Mouse (Mus musculus) erythroid progenitor cell, adult 5-6 weeks (primary cell): ENCODE data around the gene Rragc. TPM values are rescaled to one million over a fixed set of nuclear protein-coding genes. Genes with fewer than 3 reads are reported as not detected.

ENCODE experiments used
- ATAC-seq: replicated peaks from 2 replicates; pipeline ENCODE4 v1.8.0; 2016; ENCODE audit warnings: moderate number of reproducible peaks, mild to moderate bottlenecking, moderate TSS enrichment, inconsistent platforms; ENCODE audit not compliant: poor library complexity, low FRiP score, severe bottlenecking
- total RNA-seq, 2 experiments: library from RNA; stranded (forward) in 1 of 2; stranded (reverse) in 1 of 2; fragments of 150-400 nt in 1 of 2; fragments of 186-747, 209-891 nt in 1 of 2; gene quantifications; 2 replicates each; pipeline versions ENCODE4 v1.2.3 to v1.2.4; 2015 to 2017; ENCODE audit warnings: low replicate concordance in 2 of 2

Rragc gene
- total RNA-seq, 2 experiments from 2014 or later = 7.5 to 43.4 TPM

- ATAC-seq = no peak
These were observed 31.7 kb downstream of the Rragc start for GRCm38 (mm10) chr4:123948901-123949300.

DNA sequence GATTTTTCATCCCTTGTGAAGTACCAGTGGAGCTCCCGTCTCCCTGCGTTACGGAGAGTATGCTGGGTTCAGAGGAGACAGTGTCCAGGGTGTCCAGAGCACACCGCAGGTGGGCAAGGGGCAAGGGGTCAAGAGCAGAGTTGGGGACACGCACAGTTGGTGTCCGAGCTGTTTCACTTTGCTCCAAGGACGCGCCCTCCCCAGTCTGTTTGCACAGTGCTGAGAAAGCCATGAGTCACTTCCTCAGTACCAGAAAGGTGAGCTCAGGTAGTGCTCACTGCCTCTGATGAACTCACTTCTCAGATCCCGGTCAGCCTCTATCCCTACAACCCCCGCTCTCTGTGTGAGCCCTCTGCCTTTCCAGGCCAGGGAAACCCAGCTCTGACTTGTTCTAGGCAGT lies 32.4 kb downstream of the Rragc start:
- no peak for ATAC-seq

DNA sequence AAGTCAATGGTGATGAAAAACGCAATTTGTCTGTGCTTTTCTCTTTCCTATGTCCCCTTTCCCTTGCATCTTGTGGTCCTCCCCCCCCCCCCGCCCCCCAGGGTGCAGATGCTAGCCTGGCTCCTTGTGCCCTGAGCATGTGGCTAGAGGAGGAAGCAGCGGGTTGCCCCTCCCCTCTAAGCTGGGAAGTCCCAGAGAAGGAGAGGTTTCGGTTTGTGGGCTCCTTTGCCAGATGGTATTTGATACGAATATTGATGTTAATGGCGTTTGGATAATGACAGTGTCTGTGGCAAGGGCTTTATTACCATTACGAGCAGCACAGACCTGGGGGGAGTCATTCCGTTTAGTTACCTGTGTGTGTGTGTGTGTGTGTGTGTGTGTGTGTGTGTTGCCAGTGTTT lies 34.8 kb downstream of the Rragc start:
- no peak for ATAC-seq

- ATAC-seq = peak; percentile 61; the same call in 1 of the 2 replicates
These were observed 39.7 kb downstream of the Rragc start for GRCm38 (mm10) chr4:123956703-123957491.

DNA sequence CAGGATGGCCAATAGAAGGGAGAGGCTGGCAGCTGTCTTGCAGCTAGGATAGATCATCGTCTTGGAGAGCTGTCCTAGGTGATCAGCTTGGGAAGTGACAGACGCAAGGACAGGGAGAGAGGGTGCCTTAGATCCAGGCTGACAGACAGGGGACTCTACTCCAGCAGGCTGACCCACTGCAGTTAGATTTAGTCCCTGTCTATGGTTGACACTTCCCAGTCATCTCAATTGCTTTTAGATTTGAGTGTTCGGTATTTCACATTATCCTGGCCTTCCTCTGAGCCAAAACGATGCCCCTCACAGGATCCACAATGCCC lies 40.2 kb downstream of the Rragc start:
- ATAC-seq = no peak

GRCm38 (mm10) chr4:123957891-123958290 lies 40.6 kb downstream of the Rragc start:
- no peak for ATAC-seq

GRCm38 (mm10) chr4:123960955-123961354 lies 43.7 kb downstream of the Rragc start:
- ATAC-seq = no peak

- ATAC-seq = no peak
These were observed 45.5 kb downstream of the Rragc start for GRCm38 (mm10) chr4:123962721-123963120.

GRCm38 (mm10) chr4:123968663-123969321 lies 51.5 kb downstream of the Rragc start:
- ATAC-seq = no peak

- ATAC-seq = no peak
These were observed 52.2 kb downstream of the Rragc start for GRCm38 (mm10) chr4:123969458-123969857.

DNA sequence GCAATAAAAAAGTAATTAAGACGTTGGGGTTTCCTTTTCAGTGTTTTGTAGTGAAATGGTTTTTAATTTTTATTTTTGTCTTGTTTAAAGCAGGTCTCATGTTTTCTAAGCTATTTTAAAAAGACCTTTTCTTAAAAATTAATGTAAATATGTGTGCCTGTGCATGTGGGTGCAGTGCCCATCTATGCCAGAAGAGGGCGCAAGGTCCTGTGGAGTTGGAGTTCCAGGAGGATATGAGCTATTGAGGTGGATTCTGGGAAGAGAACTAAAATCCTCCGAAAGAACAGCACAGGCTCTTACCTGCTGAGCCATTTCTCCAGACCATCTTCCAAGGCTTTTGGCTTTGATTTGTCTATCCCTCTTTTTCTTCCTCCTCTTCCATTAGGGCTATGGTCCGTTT lies 53.8 kb downstream of the Rragc start:
- ATAC-seq = no peak

- ATAC-seq = no peak
These were observed 55.3 kb downstream of the Rragc start for GRCm38 (mm10) chr4:123972423-123973049.

GRCm38 (mm10) chr4:123982105-123982504 lies 64.9 kb downstream of the Rragc start:
- no peak for ATAC-seq

Other genes starting within 250 kb of the Rragc start
- 177 and 188 TPM in 2 replicates for gene Macf1, start 233.1 kb upstream of the Rragc start, total RNA-seq (2015; ENCODE audit: low replicate concordance)
- 182 and 227 TPM in 2 replicates for gene Macf1, start 233.1 kb upstream of the Rragc start, total RNA-seq (2017; ENCODE audit: low replicate concordance)
- 42.2 and 111 TPM in 2 replicates for gene Ndufs5, start 199.2 kb upstream of the Rragc start, total RNA-seq (2015; ENCODE audit: low replicate concordance)
- gene Ndufs5, start 199.2 kb upstream of the Rragc start, total RNA-seq (2017; ENCODE audit: low replicate concordance) = 30.5 TPM in 1 of 2 replicates, not detected in the other
- 25.6 and 27.7 TPM in 2 replicates for gene Akirin1, start 167.1 kb upstream of the Rragc start, total RNA-seq (2015; ENCODE audit: low replicate concordance)
- 5.9 and 20.9 TPM in 2 replicates for gene Akirin1, start 167.1 kb upstream of the Rragc start, total RNA-seq (2017; ENCODE audit: low replicate concordance)
- not detected in 2 replicates for gene Rhbdl2, start 129.6 kb upstream of the Rragc start, total RNA-seq (2015; ENCODE audit: low replicate concordance)
- not detected in 2 replicates for gene Rhbdl2, start 129.6 kb upstream of the Rragc start, total RNA-seq (2017; ENCODE audit: low replicate concordance)
- not detected in 2 replicates for gene 4933427I04Rik, start 57.8 kb upstream of the Rragc start, total RNA-seq (2015; ENCODE audit: low replicate concordance)
- gene 4933427I04Rik, start 57.8 kb upstream of the Rragc start, total RNA-seq (2017; ENCODE audit: low replicate concordance) = not detected in 2 replicates
- gene Mycbp, start 12.6 kb upstream of the Rragc start, total RNA-seq (2015; ENCODE audit: low replicate concordance) = 14.4 and 43.6 TPM in 2 replicates
- 12.1 and 52.7 TPM in 2 replicates for gene Mycbp, start 12.6 kb upstream of the Rragc start, total RNA-seq (2017; ENCODE audit: low replicate concordance)
- gene 4930535I16Rik, start 576 bp downstream of the Rragc start, total RNA-seq (2015; ENCODE audit: low replicate concordance) = not detected in 2 replicates
- gene 4930535I16Rik, start 576 bp downstream of the Rragc start, total RNA-seq (2017; ENCODE audit: low replicate concordance) = not detected in 2 replicates